Mouse (Mus musculus) brain, adult 2 months (tissue): ENCODE data around the gene Ptges3l.
A peak's percentile ranks its signal among the peaks of the same experiment; 100 is the strongest.
"Not testable (repeated sequence)": the region's sequence is repeated elsewhere in the genome, so short reads cannot be mapped to it uniquely, and the experiment has no call there.

Experiments
- DNase-seq: peaks from one replicate; pipeline ENCODE4 v3.0.0; 2011; ENCODE audit warnings: low read depth, low spot score

Gene Ptges3l

DNA sequence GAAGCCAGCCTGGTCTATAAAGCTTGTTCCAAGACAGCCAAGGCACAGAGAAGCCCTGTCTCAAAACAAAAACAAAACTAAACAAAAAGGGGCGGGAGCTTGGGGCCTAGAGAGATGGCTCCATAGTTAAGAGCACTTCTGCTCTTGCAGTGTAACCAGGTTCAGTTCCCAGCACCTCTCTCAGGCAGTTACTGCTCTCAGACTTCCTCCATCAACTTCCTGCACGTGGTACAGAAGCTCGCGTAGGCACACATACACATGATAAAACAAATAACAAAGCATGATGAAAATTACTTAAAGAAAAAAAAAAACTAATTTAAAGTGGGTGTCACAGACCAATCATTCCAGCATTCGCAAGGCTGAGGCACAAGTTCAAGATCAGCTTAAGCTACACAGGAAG is 5.0 kb downstream of the Ptges3l start:
- DNase-seq, result no peak

DNA sequence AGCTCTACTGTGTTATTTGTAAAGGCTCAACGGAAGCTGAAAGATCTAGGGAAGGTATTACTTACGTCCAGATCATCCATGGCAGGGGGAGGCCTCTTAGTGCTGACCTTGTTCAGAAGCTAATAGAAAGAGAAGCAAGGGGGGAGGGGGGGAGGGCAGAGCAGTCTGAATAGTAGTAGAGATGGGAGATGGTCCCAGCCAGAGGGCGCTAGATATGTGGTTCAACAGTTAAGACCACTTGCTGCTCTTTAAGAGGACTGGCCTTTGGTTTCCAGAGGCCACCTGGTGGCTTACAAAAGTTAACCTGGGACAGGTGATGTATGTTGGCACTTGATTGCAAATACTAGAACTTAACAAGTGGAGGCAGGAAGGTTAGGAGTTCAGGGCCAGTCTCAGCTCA is 5.5 kb downstream of the Ptges3l start:
- DNase-seq, result peak; percentile 30

- DNase-seq, result peak; percentile 85
These were observed 6.1 kb downstream of the Ptges3l start for GRCm38 (mm10) chr11:101418991-101419390.

DNA sequence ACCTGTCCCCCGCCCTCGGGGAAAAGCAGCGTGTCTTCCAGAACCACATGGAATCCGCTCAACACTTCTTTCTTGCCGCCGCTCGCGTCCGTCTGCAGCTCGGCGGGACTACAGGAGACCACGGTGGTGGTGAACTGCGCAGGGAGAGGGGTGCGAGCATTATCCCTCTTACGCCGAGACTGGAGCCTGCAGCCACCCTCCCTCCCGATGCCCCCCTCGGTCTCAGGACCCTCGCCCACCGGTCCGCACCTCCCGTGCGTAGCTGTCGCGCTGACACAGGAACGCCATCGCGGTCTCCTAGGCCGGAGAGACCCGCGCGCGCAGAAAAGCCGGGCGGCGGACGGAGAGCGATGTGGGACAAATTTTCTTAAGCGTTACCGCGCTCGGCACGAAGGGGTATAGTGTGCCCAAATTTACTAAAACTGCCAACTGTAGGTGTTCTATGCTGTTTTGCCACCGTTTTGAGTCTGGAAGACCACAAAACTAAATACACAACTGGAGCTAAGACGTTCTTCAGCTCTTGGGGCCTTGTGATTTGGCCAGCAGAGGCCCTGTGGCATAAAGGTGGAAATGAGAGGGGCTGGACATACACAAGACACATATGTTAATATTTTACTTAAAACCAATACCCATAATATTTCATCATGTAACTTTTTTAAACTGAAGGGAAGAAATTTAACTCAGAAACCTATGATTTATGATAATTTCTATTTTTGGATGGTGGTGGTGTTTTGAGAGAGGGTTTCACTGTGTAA is 7.9 kb downstream of the Ptges3l start, which contains the start of gene Aarsd1:
Aarsd1 (minus strand) TSS at position 515 of the 755 bp plus-strand sequence.
- DNase-seq, result peak; percentile 96

- DNase-seq, result peak; percentile 37
These were observed 8.6 kb downstream of the Ptges3l start for GRCm38 (mm10) chr11:101416433-101417100.

DNA sequence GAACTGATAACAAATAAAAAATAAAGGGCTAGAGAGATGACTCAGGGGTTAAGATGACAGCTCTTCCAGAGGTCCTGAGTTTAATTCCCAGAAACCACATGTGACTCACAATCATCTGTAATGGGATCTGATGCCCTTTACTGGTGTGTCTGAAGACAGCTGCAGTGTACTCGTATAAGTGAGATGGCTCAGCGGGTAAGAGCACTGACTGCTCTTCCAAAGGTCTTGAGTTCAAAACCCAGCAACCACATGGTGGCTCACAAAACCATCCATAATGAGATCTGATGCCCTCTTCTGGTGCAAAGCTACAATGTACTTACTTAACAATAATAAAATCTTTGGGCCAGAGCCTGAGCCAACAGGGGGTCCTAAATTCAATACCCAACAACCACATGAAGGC is 9.8 kb downstream of the Ptges3l start:
- no peak for DNase-seq

DNA sequence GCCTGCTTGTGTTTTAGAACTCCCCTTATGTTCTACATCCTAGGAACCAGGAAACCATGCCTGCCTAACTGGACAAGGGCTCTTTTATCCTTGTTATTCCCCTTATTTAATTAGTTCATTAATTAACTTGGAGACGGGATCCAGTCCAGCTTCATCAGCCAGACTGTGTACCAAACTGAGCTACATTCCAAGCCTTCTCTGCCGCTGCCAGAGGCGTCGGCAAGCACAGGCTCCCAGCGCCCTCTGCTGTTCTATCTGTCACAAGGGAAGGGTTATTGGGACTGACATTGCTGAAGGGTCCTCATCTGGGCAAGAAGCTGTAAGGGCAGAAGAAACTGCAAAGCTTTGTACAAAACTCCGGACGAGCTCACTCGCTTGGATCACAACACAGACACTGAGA is 30.0 kb downstream of the Ptges3l start:
- peak; percentile 76 for DNase-seq

- no peak for DNase-seq
These were observed 43.3 kb downstream of the Ptges3l start for GRCm38 (mm10) chr11:101381817-101382216.

DNA sequence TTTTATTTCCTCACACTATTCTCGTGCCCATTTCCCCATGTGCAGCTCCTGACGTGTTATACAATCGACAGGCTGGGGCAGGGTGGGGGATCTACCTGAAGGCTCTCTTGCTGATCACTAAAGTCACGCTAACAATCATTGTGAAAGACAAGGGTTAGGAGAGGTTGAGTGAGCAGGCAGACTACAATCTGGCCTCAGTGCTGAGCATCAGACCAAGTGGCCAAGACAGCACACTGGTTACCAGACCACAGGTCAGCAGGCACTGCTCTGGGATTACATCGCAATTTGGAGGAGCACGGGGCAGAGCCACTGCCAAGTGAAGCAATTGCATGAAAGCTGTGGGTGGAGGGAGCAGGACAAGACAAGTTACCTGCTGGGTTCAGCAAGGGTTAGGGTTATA is 46.2 kb downstream of the Ptges3l start:
- DNase-seq, result no peak

GRCm38 (mm10) chr11:101378196-101378595 is 46.9 kb downstream of the Ptges3l start:
- not testable (repeated sequence) for DNase-seq

DNA sequence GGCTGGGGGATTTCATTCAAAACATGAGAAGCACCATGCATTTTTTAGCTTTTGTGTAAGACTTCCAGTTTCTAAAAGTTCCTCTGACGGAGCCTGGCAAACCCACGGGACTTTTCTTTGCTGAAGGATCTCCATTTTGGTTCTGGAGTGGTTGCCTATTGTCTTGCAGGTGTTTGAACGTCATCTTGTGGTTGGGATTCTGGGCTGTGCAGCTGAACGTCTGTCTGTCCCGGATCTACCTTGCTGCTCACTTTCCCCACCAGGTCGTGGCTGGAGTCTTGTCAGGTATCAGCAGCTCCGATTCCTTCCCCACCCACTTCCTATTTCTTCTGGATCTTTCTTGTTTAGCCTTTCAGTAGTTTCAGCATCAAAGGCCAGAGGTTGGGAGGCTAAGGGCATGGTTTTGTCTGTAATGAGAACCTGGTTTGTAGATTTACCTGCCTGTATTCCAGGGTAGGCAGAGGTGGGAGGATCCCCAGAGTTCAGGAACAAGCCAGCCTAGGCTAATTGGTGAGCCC is 50.7 kb downstream of the Ptges3l start:
- DNase-seq, result no peak

DNA sequence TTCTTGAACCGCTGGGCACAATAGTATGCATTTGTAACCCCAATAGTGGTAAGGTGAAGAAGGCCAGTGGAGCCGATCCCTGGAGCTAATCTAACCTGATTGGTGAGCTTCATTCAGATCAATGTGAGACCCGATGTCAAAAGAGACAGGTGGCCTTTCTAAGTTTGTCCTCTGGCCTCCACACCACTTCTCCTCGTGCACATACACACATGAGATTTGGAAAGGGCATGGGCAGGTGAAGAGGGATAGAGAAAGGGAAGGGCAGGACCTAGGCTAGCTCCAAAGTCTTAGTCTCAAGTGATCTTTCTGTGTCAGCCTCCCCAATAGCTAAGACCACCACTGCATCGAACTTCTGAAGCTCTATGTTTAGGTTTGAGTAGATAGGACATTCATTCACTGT is 55.0 kb downstream of the Ptges3l start:
- no peak for DNase-seq
